Mouse (Mus musculus) brain, adult 10 weeks (tissue): ENCODE results near the gene Rnaseh1. TPM values are rescaled to one million over a fixed set of nuclear protein-coding genes. Genes with fewer than 3 reads are reported as not detected.

ENCODE experiments used
- polyA plus RNA-seq: library from polyadenylated mRNA; stranded (reverse); fragments of 350-450 nt; fragmentation: Illumina TruSeq; extraction: RNeasy Lipid Tissue Mini Kit (QIAGEN cat#74804); gene quantifications from one replicate; pipeline ENCODE4 v1.2.3, GENCODE M21; 2015; ENCODE audit warnings: low read depth, low replicate concordance

Gene Rnaseh1
- 12.5 TPM for polyA plus RNA-seq

DNA sequence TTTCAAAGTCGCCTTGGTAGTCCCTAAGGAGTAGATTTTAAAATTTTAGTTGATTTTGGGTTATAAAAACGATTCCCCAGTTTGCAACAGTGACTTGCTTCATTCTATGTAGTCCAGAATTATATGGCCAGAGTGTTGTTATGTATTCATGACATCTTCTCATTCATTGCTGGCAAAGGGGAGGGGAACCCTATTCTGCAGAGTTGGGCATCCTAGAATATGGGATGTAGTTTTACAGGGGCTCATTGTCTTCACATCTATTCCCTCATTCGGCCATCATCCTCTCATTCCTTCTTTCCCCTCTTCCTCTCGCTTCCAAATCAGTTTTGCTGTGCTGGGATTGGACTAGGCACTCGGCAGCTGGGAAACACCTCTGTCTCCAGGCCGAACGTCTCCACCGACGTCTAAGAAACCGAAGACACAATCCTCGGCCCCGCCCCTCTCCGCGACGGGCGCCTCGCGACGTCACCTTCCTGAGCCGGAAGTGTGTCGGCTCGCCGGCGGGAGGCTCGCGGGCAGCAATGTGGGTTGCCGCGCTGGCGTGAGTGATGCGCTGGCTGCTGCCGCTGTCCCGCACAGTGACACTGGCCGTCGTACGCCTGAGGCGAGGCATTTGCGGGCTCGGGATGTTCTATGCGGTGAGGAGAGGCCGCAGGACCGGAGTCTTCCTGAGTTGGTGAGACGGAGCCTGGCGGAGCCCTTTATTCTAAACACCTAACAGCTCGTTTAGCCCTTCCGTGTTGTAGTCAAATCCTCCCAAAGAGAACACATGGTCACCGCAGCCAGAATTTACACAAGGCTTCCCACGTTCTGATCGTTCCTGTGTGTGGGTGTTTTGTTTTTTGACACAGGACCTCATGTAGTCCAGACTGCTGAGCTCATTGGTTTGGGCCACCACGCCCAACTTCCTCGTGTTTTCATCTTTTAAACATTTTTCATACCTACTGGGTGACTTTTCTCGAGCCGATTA lies at the start of gene Rnaseh1:
Gene Rnaseh1 (plus strand): TSS at position 462 of the 970 bp plus-strand sequence.

DNA sequence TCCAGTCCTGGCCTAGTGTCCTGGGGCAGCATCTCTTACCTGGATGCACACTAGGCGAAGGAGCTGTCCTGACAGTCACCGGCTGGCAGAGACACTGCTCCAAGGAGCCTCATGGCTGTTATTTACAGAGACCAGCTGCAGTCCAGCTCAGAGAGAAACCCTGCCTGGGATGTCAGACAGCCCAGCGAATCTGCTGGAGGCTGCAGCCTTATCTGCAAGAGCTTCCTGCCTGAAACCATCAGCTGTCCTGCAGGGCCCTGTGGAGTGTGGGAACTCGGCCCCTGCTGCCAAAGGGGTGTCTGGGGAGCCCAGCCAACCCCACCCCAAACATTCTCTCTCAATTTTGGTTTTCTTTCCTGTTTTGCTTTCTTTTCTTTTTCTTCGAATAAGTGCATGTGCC lies 26.2 kb upstream of the Rnaseh1 start, which contains the start of gene Colec11:
Gene Colec11 (minus strand): TSS at position 183 of the 400 bp plus-strand sequence.

DNA sequence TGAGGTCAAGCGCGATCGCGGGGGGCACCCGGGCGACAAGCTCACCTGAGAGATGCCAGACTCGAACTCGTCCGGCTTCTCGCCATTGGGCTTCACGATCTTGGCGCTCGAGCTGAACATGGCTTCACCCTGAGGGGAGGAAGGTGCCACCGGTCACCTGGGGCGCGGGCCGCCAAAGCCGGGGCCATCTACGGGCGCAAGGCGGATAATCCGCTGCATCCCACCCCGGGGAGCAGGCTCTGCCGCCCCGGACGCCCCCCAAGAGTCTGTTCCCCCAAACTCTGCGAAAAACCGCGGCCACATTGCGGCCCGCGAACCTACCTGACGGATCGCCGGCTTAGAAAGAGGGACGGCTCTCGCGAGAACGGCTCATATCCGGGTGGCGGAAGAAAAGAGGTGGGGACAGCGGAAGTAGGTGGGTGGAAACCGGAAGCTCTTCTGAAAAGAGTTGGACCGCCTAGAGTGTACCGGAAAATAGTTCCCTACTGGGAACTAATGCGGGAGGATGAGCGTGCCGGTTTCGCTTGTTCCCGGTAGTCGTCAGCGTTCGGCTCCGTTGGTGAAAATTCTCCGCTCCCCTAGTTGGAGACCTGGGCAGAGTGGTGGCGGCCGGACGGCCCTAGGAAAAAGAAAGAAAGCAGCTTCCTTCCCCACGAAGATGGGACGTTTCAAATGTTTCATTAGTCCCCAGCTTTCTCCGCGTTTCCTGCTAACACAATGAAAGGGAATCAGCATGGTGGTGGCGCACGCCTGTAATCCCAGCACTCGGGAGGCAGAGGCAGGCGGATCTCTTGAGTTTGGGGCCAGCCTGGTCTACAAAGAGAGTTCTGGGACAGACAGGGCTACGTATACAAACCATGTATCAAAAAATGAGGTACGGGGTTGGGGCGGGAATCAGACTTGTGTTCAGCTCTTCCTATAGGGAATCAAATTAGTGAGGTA lies 13.6 kb upstream of the Rnaseh1 start, which contains the start of gene Rps7:
Gene Rps7 (minus strand): TSS at position 419 of the 942 bp plus-strand sequence.

DNA sequence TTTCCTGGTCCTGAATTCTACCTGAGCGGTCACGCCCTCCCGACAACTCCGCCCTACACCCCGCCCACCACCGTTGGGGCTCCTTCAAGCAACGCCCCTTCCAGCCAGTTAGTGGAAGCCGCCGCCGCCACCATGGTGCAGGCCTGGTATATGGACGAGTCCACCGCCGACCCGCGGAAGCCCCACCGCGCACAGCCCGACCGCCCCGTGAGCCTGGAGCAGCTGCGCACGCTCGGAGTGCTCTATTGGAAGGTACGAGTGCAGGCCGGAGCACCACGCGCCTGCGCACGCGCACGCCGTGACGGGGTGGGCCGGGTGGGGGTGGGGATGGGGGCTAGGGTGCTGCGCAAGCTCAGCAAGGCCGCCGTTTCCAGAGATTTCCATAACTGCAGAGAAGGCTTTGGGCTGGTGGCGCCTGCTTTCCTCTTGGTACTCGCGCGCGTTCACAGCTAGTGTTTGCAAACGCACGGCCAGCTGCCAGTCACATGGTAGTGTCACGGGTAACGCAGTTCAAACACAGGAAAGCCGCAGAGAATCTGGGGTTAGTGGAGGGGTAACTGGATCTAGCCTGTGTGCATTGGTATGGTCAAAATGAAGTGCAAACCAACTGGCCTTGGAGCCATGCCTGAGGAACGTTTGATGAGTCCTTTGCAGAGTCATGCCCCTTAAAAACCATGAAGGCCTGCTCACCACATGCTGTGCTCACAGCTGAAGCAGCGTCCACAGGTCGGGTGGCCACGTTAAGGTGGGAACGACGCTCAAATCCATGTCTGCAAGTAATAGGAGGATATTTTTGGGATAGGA lies 25.9 kb downstream of the Rnaseh1 start, which contains the start of gene Adi1:
Gene Adi1 (plus strand): TSS at position 111 of the 804 bp plus-strand sequence.

Other genes with a start within 250 kb of the Rnaseh1 start
- gene Dcdc2c, start 97.2 kb upstream of the Rnaseh1 start, polyA plus RNA-seq = not detected
- 0.33 TPM for gene Allc, start 67.1 kb upstream of the Rnaseh1 start, polyA plus RNA-seq
- gene Colec11, start 26.2 kb upstream of the Rnaseh1 start, polyA plus RNA-seq = 0.97 TPM
- 802 TPM for gene Rps7, start 13.6 kb upstream of the Rnaseh1 start, polyA plus RNA-seq
- 58.9 TPM for gene Adi1, start 25.6 kb downstream of the Rnaseh1 start, polyA plus RNA-seq
- gene Trappc12, start 100.9 kb downstream of the Rnaseh1 start, polyA plus RNA-seq = 49.4 TPM
- 59.2 TPM for gene Eipr1, start 102.2 kb downstream of the Rnaseh1 start, polyA plus RNA-seq